Mouse (Mus musculus): ENCODE results near the gene Selenoh.

- TF ChIP-seq CTCF (IDR thresholded peaks at IDR 0.05): no peak
- no peak for TF ChIP-seq EP300 (IDR thresholded peaks at IDR 0.05)
Measured at GRCm38 (mm10) chr2:84714811-84715561, 44.4 kb upstream of the Selenoh start, which contains the start of gene Zdhhc5.
